Comparison of ENCODE assay signal across 28 mouse cellular contexts in the genomic region with DNA sequence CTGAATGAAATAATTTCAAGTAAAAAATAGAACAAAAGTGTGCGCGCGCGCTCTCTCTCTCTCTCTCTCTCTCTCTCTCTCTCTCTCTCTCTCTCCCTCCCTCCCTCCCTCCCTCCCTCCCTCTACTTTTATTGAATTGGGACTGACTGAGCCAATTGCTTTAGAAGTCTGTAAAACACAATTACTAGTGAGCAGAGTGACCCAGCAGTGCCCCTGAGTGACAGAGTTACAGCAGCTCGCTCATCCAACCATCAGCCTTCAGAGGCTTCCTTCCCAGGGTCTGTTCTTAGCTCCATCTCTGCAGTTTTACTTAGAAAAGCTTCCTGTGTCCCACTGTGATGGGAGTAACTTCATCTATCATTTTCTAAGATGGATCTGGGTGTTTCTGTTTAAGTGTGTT.
"Had no signal": no experiment of that assay in that cellular context is flagged by ENCODE, and none has a peak within 500 bp of the region (broad histone marks: within the 10 kb centered on the region; RNA-seq: fewer than 3 reads in every experiment).

No protein-coding gene starts in this region.

- H3K9ac ChIP-seq: embryonic facial prominence, embryonic 12.5 days; embryonic facial prominence, embryonic 13.5 days; embryonic facial prominence, embryonic 15.5 days; forebrain, embryonic 12.5 days; forebrain, embryonic 13.5 days; forebrain, embryonic 15.5 days; forebrain, postnatal 0 days had no signal

- H3K4me2 ChIP-seq: embryonic facial prominence, embryonic 12.5 days; embryonic facial prominence, embryonic 13.5 days; embryonic facial prominence, embryonic 15.5 days; forebrain, embryonic 12.5 days; forebrain, embryonic 13.5 days; forebrain, embryonic 15.5 days had no signal

- H3K4me3 ChIP-seq: embryonic facial prominence, embryonic 10.5 days; embryonic facial prominence, embryonic 12.5 days; embryonic facial prominence, embryonic 13.5 days; embryonic facial prominence, embryonic 15.5 days; erythroblast, embryonic 14.5 days; forebrain, embryonic 10.5 days; forebrain, embryonic 12.5 days; forebrain, embryonic 13.5 days; forebrain, embryonic 15.5 days; gastrocnemius, adult 2 months had no signal

- H3K4me1 ChIP-seq: embryonic facial prominence, embryonic 12.5 days; forebrain, embryonic 13.5 days; forebrain, embryonic 15.5 days had no signal

- H3K9me3 ChIP-seq: embryonic facial prominence, embryonic 10.5 days; embryonic facial prominence, embryonic 12.5 days; embryonic facial prominence, embryonic 13.5 days; embryonic facial prominence, embryonic 15.5 days; forebrain, embryonic 10.5 days; forebrain, embryonic 12.5 days; forebrain, embryonic 13.5 days; forebrain, embryonic 15.5 days had no signal

- H3K27me3 ChIP-seq: embryonic facial prominence, embryonic 12.5 days; embryonic facial prominence, embryonic 13.5 days; embryonic facial prominence, embryonic 15.5 days; forebrain, embryonic 15.5 days had no signal

- ATAC-seq: forebrain, embryonic 13.5 days; forebrain, embryonic 14.5 days; forebrain, embryonic 15.5 days; forebrain, embryonic 16.5 days had no signal

- H3K36me3 ChIP-seq: embryonic facial prominence, embryonic 10.5 days; embryonic facial prominence, embryonic 12.5 days; embryonic facial prominence, embryonic 13.5 days; embryonic facial prominence, embryonic 15.5 days; forebrain, embryonic 10.5 days; forebrain, embryonic 12.5 days; forebrain, embryonic 15.5 days had no signal

- DNase-seq: cerebellum, adult 18-20 months; cerebellum, adult 2 months; cerebellum, adult 8-10 months; cerebellum, adult 9-10 months; cerebellum, adult 9-11 months; cerebellum, postnatal 10 days; cerebellum, postnatal 14 days; cerebellum, postnatal 25 days; cerebellum, postnatal 36 days; embryo, embryonic 11 days; forebrain, postnatal 0 days; gastrocnemius, adult 2 months; gastrocnemius, postnatal 10 days; gastrocnemius, postnatal 14 days; gastrocnemius, postnatal 25 days; gastrocnemius, postnatal 36 days; heart, adult 11 months had no signal

- H3K27ac ChIP-seq: embryonic facial prominence, embryonic 10.5 days; embryonic facial prominence, embryonic 12.5 days; embryonic facial prominence, embryonic 13.5 days; embryonic facial prominence, embryonic 15.5 days; forebrain, embryonic 10.5 days; forebrain, embryonic 12.5 days; forebrain, embryonic 13.5 days; forebrain, embryonic 15.5 days; gastrocnemius, adult 2 months had no signal
